Mouse (Mus musculus): ENCODE results near the gene Tbc1d10a.
"Not testable (repeated sequence)": the region's sequence is repeated elsewhere in the genome, so short reads cannot be mapped to it uniquely, and the experiment has no call there.

The Tbc1d10a gene

DNA sequence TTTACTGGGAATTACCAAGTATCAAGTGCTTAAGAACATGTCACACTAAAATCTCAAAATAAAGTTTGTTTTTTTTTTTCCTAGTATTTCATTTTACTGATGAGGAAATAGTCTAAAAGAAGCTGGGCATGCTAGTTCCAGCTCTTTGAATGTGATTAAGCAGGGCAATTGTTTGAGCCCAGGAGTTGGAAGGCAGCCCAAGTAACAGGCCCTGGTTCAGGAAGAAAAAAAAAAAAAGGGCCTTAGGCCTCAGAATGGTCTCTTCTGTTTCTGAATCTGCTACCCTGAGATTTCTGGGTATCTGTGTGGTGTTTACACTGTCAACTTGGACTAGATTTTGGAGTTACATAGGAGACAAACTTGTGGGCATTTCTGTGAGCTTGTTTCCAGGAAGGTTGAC is 3.1 kb upstream of the Tbc1d10a start:
- DNase-seq (ENCODE audit: low read depth, low spot score), result peak; percentile 45

DNA sequence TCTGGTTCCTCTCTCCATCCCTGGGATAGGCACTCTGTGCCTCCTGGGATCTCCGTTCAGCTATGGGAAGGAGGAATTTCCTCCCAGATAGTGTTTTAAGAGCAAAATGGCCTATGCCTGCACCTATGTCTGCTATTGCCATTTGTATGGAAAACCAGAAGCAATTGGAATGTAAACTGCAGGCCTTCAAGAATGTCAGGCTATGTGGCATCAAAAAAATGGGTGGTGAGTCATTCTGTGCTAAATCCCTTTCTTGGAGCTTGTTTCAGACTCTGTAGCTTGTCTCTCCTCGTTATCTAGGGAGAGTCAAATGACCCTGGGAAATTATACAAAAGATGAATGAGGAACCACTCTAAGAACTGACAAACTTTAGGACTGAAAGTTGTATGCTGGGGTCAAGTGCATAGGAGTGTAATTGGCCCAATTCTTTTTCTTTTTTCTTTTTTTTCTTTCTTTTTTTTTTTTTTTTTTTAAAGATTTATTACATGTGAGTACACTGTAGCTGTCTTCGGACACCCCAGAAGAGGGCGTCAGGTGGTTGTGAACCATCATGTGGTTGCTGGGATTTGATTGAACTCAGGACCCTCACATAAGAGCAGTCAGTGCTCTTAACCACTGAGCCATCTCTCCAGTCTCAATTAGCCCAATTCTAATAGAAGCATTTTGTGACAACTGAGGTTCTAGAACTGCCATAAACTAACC is 2.2 kb upstream of the Tbc1d10a start:
- peak; percentile 50 for DNase-seq (ENCODE audit: low read depth, low spot score)

DNA sequence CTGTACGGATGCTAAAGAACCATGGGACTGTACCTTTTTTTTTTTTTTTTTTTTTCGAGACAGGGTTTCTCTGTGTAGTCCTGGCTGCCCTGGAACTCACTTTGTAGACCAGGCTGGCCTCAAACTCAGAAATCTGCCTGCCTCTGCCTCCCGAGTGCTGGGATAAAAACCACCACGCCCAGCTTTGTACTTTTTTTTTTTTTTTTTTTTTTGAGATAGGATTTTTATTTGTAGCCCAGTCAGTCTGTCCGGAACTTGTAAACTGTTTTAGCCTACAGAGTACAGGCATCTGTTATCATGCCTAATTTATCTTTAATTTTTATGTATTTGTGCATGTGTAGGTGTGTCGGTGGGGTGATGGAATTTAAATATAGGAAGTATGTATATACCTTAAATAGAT is 1.1 kb upstream of the Tbc1d10a start:
- not testable (repeated sequence) for DNase-seq (ENCODE audit: low read depth, low spot score)

- DNase-seq (ENCODE audit: low read depth, low spot score), result no peak
Observed at GRCm38 (mm10) chr11:4187318-4187700, 720 bp downstream of the Tbc1d10a start.

GRCm38 (mm10) chr11:4189182-4189581 is 2.6 kb downstream of the Tbc1d10a start:
- DNase-seq (ENCODE audit: low read depth, low spot score), result no peak

DNA sequence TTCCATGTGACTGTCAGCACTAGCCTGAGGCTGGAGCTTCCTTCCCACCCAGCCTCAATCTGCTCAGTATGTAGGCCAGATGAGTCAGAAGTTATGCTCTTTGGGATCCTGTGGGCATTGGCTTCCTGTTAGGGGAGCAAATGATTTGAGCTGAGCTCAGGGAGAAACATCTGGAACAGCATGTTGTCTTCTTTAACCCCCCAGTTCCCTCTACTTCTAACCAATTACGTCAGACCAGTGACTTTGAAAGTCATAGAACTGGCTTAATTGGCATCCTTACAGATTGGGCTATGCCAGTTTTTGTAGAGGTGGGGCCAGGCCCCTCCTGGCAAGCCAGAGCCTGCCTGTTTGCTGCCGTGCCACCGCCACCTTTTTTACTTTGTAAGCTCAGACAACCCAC is 4.1 kb downstream of the Tbc1d10a start:
- DNase-seq (ENCODE audit: low read depth, low spot score), result peak; percentile 74

DNA sequence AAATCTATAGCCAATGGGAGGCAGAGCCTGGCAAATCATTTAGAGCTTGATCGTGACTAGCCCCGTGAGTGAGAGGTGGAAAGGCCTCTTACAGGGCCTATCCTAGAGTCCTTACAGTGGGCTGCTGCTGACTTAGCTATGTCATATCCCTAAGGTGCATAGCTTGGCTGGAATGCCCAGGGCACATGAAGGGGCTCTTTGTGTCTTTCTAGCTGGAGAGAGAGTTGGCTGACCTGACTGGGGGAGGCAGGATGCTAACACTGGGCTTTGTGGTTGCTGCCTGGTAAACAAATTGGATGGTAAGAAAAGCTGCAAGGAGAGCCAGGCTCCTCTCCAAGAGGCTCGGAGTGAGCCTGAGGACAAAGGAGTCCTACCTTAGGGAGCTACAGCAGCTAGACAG is 6.2 kb downstream of the Tbc1d10a start:
- no peak for DNase-seq (ENCODE audit: low read depth, low spot score)

DNA sequence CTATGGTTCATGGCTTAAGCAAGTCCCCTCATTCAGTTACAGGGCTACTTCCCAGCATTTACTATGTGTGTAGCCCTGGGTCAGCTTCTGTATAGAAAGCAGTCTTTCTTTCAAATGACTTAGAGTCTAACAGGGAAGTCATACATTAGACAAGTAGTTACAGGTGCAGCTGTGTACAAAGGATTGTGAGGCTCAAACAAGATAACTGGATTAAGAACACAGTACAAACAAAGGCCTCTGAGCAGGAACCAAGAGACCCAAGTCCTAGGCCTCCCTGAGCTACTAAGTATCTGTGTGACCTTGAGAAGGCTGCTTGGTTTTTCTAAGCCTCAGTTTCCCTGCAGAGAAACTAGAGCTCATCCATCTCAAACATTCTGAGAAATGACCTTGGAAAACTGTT is 6.8 kb downstream of the Tbc1d10a start:
- DNase-seq (ENCODE audit: low read depth, low spot score), result no peak

- DNase-seq (ENCODE audit: low read depth, low spot score), result peak; percentile 45
Observed at GRCm38 (mm10) chr11:4195597-4196031, 9.0 kb downstream of the Tbc1d10a start.

GRCm38 (mm10) chr11:4196636-4197035 is 10.0 kb downstream of the Tbc1d10a start:
- no peak for DNase-seq (ENCODE audit: low read depth, low spot score)

DNA sequence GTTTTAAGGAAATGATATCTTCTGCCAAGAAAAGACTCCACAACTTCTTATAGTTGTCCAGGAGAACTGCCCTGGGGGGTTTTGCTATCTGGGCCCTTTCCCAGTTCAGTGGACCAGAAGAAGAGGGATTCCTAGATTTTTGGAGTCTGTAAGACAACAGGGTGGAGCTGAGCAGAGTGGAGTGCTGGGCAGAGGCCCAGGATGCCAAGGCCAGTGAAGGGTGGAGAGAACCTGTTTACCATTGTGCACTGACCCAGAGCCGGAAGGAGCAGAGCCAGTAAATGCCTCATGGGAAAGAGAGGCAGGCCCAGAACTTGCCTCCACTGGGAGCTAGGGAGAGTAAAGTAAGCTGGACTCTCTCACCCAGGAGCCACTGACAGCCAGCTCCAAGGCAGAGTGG is 11.1 kb downstream of the Tbc1d10a start:
- DNase-seq (ENCODE audit: low read depth, low spot score), result no peak

DNA sequence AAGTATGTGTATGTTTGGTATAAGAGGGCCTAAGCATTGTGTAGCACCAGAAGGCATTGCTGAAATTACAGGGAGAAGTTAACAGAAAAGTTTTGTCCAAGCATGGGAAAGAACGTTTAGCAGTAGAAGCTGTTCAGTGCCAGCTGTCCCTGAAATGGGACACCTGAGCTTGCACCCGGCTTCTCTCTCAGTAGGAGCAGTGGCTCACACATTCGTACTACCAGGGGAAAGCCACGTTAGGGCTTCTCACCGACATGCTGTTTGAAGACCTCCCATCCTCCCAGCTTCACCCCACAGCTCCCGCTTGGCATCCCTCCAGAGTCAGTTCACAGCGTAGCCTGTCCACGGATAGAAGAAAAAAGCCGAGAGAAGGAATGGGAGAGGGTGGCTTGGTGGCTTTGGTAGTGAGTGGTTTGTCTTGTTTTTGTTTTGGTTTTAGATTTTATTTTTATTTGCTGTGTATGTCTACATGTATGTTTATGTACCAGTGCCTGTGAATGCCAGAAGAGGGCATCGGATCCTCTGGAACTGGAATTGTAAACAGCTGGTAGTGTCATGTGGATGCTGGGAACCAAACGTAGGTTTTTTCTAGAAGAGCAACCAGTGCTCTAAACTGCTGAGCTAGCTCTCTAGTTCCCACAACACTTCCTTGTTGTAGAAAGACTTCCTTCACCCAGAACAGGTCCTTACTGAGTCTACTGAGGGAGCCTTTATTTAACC is 15.6 kb downstream of the Tbc1d10a start:
- DNase-seq (ENCODE audit: low read depth, low spot score), result no peak

DNA sequence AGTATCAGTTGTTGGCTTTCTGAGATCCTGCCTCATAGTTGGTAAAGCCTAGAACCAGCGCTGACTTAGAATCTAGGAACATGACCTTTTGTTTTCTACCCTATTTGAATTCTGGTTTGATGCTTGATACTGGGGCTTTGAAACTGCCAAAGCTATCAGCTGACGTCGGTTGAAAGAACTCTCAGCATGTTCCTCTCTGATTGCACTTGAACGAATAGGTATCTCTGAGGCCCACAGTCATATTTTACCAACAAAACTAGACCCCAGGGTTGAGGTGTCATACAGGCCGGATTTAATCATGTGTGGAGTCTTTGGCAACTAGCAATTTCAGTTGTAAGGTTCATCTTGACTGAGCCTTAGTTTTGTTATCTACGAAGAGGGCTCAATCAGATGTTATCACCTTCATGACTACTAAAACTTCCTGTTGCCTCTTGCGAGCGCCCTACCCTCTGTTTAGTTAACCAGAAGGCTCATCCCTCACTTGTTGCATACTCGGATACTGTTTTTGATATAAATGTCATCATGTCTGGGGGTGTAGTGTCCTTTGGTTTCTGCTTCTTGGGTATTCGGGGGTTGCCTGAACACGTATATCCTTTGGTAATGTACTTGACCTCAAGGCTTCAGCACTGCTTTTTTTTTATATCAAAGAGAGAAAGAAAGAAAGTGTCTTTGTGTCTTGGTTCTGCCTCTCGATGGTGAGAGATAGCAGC is 16.6 kb downstream of the Tbc1d10a start:
- DNase-seq (ENCODE audit: low read depth, low spot score), result no peak

DNA sequence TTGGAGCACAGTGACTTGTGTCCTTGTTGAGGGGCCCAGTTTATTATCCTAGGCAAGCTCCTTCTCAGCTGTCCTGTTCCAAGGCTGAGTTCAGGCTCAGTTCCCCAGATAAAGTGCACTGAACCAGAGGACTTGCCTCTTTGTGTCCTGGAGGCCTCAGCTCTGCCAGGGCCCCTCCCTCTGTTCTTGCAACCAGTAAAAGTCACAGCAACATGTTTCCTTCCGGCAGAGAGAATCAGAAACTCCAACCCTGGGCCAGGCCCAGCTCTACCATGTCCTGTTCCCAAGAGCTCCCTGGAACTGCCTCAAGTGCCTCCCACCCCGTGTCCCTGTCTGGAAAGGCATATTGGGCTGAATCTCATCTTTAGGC is 17.1 kb downstream of the Tbc1d10a start:
- DNase-seq (ENCODE audit: low read depth, low spot score), result no peak

- no peak for DNase-seq (ENCODE audit: low read depth, low spot score)
Observed at GRCm38 (mm10) chr11:4205097-4205655, 18.6 kb downstream of the Tbc1d10a start.

DNA sequence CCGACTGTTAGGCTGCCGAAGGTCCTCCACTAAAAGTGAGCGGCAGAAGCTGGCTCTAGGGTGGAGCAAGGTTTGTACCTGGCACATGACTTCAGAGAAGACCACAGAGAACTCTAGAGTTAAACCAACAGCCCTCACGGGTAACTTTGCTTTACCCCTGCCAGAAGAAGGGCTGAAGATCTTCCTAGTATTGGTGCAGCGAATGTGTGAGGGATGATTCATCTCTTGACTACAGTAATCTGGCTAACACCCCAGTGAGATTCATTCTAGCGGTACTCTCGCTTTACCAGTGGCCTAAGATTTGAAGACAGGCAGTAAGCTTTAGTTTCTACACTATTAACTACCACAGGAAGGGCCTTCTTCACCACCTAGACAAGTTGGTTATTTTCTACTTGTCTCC is 19.4 kb downstream of the Tbc1d10a start:
- peak; percentile 54 for DNase-seq (ENCODE audit: low read depth, low spot score)

- DNase-seq (ENCODE audit: low read depth, low spot score), result no peak
Observed at GRCm38 (mm10) chr11:4206563-4206962, 20.0 kb downstream of the Tbc1d10a start.

DNA sequence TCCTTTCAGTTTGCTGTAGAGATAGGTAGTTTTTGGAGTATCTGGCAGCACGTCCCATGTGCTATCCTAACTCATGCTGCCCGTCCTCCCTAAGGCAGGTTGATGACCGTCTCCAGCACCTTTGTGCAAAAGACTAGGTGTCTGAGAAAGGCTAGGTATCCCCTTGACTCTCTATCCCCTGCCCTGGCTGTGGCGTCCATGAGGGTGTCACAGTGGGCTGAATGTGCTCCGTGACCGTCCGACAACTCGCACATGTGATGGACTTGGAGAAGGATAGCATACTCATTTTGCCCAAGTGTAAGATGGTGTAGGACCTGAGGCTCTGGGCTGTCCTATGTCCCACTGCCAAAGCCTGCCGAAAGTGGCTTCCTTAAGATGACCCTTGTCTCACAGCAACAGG is 21.1 kb downstream of the Tbc1d10a start:
- DNase-seq (ENCODE audit: low read depth, low spot score), result no peak

DNA sequence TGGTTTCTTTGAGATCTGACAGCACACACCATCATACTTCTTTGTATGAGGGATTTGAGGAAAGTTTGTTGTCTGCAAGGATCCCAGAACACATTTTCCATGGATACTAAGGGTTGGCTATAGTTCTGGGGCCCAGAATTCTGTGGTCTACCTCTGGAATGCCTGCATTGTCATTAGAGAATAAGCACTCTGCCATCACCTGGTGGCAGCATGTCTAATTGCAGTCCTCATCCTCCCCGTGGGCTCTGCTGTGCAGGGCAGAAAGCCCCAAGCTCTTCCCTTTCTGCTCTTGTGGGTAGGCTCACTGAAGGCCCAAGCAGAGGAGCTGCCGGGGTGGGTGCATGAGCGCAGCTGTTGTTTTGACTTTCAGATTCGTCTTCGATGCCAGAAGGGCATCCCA is 23.0 kb downstream of the Tbc1d10a start:
- DNase-seq (ENCODE audit: low read depth, low spot score), result no peak

GRCm38 (mm10) chr11:4210786-4211185 is 24.2 kb downstream of the Tbc1d10a start:
- DNase-seq (ENCODE audit: low read depth, low spot score), result no peak

- DNase-seq (ENCODE audit: low read depth, low spot score), result no peak
Observed at GRCm38 (mm10) chr11:4213107-4213506, 26.5 kb downstream of the Tbc1d10a start.

DNA sequence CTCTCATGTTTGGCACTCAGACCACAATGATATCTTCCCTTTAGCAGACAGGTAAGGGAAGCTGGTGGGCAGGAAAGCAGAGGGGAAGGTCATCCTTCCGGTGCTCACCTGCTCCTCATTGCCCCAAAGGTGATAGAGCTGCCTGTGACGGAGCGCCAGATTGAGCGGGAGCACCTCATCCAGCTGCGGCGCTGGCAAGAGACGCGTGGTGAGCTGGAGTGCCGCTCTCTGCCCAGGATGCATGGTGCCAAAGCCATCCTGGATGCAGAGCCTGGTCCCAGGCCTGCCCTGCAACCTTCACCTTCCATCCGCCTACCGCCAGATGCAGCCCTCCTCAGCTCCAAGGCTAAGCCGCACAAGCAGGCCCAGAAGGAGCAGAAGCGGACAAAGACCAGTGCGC is 28.0 kb downstream of the Tbc1d10a start:
- DNase-seq (ENCODE audit: low read depth, low spot score), result no peak

Measured in brain, adult 2 months (tissue).